Mouse (Mus musculus) lung, embryonic 14.5 days (tissue): Measurements from ENCODE around the gene Gbf1. TPM values are rescaled to one million over a fixed set of nuclear protein-coding genes. Genes with fewer than 3 reads are reported as not detected.
A peak's percentile ranks its signal among the peaks of the same experiment; 100 is the strongest.

ENCODE experiments used
- ATAC-seq: fragments of 200-750 bp; cut with Nextera tagmentation; 2 replicates; pipeline ENCODE4 v1.8.0; 2017; ENCODE audit warnings: mild to moderate bottlenecking, moderate TSS enrichment, moderate library complexity; ENCODE audit not compliant: insufficient read depth
- DNase-seq: peaks from one replicate; pipeline ENCODE4 v3.0.0-alpha.2; 2015
- H3K27ac ChIP-seq: fragments of 300-500 bp; sonication (generic); 2 replicates; pipeline ENCODE4 v1.5.1; 2014; ENCODE audit warnings: low read depth, mild to moderate bottlenecking, moderate library complexity
- H3K27me3 ChIP-seq: fragments of 300-500 bp; sonication (generic); 2 replicates; pipeline ENCODE4 v1.6.1; 2014; ENCODE audit warnings: low read length, control low read depth; ENCODE audit not compliant: insufficient read depth
- H3K36me3 ChIP-seq: fragments of 300-500 bp; sonication (generic); 2 replicates; pipeline ENCODE4 v1.6.1; 2014; ENCODE audit warnings: control low read depth; ENCODE audit not compliant: insufficient read depth
- H3K4me1 ChIP-seq: fragments of 300-500 bp; sonication (generic); 2 replicates; pipeline ENCODE4 v1.6.1; 2014; ENCODE audit warnings: antibody characterized with exemption, control low read depth; ENCODE audit not compliant: insufficient read depth
- H3K4me2 ChIP-seq: fragments of 300-500 bp; sonication (generic); 2 replicates; pipeline ENCODE4 v1.6.1; 2014; ENCODE audit warnings: mild to moderate bottlenecking
- H3K4me3 ChIP-seq: fragments of 300-500 bp; sonication (generic); 2 replicates; pipeline ENCODE4 v1.5.1; 2014; ENCODE audit warnings: low read depth, low read length
- H3K9ac ChIP-seq: fragments of 300-500 bp; sonication (generic); 2 replicates; pipeline ENCODE4 v1.6.1; 2014
- H3K9me3 ChIP-seq: fragments of 300-500 bp; sonication (generic); 2 replicates; pipeline ENCODE4 v1.6.1; 2016; ENCODE audit warnings: low read depth, low read length, control low read depth
- CTCF ChIP-seq: IDR thresholded peaks from 2 replicates; pipeline ENCODE4 v1.5.1; 2016; ENCODE audit warnings: antibody characterized with exemption, low read depth
- WGBS: fragments of 180-500 bp; shearing (Covaris S2); extraction: QIAGEN DNeasy Blood & Tissue Kit; methylation state at CpG from one replicate; pipeline ENCODE4 v1.1.7; 2014; 5-methylcytosine and 5-hydroxymethylcytosine counted together
- polyA plus RNA-seq: library from polyadenylated mRNA; unstranded; fragments of >200 nt; fragmentation: Nextera tagmentation; extraction: Ambion mirVana; gene quantifications from 2 replicates; pipeline ENCODE4 v1.2.1, GENCODE M21; 2014

Gene Gbf1
- polyA plus RNA-seq, 1 experiment from 2014 or later = 66.4 TPM

DNA sequence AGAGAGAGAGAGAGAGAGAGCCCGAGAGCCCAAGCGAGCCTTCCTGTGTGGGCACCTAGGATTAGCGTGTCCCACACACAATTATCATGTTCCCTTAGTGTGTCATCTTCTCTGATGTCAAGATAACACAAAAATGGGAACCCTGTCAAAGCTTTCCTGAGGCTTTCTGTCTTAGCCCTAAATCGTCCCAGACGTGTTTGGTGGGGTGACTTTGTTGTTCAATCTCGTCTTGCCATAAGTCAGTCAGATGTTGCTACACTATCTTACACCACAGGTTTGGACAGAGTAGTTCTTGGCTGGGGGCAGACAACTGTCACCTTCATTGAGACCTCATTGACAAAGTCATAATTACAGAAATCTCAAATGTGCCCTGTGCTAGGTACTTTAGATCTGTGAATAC, 19.7 kb upstream of the Gbf1 start:
- Histone ChIP-seq H3K4me2 (no peak overlapping the region), H3K36me3 (no peaks in the 10 kb centered on the region), H3K9ac (no peak overlapping the region), H3K4me3 (no peak overlapping the region), H3K27me3 (peaks cover 65% of the 10 kb centered on the region), H3K9me3 (no peaks in the 10 kb centered on the region), H3K27ac (no peak overlapping the region), H3K4me1 (peaks cover 8% of the 10 kb centered on the region; the same call in 1 of the 2 replicates)
- DNase-seq (no peak), ATAC-seq (no peak)
- WGBS = 45% methylated on average over 6 of the region's 6 CpGs
- TF ChIP-seq CTCF = no peak

DNA sequence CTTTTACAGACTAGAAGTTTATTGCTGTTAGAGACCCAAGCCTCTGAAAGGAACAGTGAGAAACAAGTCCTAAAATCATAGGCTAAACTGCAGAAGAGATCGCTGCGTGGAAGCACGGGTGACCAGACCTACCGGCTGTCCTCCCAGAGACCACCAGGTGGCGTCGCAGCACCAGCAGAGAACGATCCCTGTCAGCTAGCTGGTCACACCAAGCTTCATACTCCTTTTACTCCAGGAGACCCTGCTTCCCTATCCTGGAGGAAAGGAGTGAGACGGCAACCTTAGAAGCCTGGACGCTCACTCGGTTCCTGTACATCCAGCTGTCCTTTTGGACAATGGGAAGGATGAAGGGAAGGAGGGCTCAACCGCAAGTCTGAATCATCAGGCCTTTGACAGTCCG, 17.0 kb upstream of the Gbf1 start:
- Histone ChIP-seq H3K9ac (no peak overlapping the region), H3K4me2 (peak overlapping the region; percentile 100), H3K4me1 (peaks cover 8% of the 10 kb centered on the region; the same call in 1 of the 2 replicates), H3K27ac (no peak overlapping the region), H3K27me3 (peaks cover 76% of the 10 kb centered on the region), H3K4me3 (peak overlapping the region; percentile 56), H3K36me3 (no peaks in the 10 kb centered on the region), H3K9me3 (no peaks in the 10 kb centered on the region)
- peak; percentile 99 for TF ChIP-seq CTCF
- DNase-seq (peak; percentile 96), ATAC-seq (peak; percentile 61)
- under 1% methylated on average over 12 of the region's 12 CpGs for WGBS

DNA sequence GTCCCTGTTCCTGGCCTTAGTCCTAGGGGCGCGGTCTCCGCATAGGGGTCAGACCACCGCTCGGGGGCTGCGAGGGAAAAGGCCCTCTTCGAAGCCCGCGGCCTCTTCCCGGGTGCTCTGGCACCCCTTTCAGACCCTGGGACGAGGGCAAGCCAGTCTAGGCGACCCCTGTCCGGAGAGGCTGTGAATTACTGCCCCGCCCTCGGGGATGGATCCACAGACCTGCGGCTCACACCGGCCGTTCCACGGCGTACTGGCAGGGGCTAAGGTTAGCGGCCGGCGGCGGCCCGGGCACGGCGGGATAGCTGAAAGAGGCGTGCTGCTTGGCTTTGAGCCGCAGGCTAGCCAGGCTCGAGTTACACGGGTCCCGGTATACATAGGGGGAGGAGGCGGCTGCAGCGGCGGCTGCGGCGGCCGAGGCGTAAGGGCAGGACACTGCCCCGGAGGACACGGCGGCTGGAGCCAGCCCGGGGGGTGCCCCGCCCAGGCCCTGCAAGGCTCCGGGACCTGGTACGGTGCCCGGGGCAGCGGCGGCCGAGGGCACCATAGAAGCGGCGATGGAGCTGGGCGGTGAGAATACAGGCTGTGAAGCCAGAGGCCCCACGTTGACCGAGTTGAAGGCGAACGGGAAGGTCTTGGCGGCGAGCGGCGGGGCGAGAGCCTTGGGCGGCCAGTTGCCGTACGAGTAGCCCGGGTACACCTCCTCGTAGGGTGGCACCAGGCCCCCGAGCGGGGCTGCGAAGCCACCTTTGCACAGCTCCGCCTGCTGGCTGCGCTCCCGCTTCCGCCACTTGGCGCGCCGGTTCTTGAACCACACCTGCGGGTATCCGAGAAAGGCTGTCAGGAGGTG, 16.3 kb upstream of the Gbf1 start:
- ATAC-seq (peak; percentile 67), DNase-seq (peak; percentile 70)
- WGBS = under 1% methylated on average over 77 of the region's 79 CpGs
- H3K4me2 ChIP-seq = peak overlapping the region; percentile 100
- no peaks in the 10 kb centered on the region for H3K9me3 ChIP-seq
- H3K27me3 ChIP-seq = peaks cover 73% of the 10 kb centered on the region
- peak overlapping the region; percentile 56 for H3K4me3 ChIP-seq
- no peaks in the 10 kb centered on the region for H3K36me3 ChIP-seq
- peaks cover 12% of the 10 kb centered on the region for H3K4me1 ChIP-seq
- peak overlapping the region; percentile 44 for H3K9ac ChIP-seq
- TF ChIP-seq CTCF = peak; percentile 56
- H3K27ac ChIP-seq = no peak overlapping the region

DNA sequence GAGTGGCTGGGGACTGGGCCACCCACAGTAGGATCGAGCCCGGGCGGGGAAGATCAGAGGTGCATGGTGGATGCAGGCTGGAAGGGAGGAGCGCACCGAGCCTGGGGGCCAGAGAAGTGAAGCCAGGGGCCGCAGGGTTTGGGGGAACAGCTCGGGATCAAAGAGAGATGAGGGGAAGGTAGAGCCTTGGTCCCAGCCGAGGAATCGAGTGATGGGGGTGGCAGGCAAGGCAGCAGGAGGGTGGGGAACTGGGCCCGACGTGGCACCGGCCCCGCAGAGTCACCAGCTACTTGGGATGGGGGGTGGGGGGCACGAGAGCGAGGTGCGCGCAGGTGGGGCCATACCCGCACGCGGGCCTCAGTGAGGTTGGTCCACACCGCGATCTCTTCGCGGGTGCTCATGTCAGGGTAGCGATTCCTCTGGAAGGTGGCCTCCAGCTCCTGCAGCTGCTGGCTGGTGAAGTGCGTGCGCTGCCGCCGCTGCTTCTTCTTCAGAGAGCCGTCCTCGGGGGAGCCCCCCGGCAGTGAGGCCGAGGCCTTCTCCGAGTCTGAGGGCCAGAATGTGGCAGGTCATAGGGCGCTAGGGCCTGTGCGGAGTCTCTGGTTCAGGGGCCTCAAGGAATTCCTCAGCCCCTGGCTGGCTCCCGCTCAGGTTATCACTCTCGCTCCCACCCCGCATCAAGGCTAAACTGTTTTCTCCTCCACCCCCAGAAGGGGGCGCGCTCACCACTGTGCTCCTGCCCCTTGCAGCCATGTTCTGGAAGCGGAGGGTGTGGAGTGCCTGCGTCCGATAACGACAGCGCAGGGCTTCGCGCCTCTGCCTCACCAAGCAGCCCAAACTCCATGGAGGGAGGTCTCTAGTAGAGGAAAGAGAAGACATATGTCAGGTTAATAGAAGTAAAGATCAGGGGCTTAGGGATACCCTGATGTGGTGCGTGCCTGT, 15.4 kb upstream of the Gbf1 start:
- H3K27ac ChIP-seq = no peak overlapping the region
- peak overlapping the region; percentile 100 for H3K4me2 ChIP-seq
- H3K4me1 ChIP-seq = peaks cover 16% of the 10 kb centered on the region
- TF ChIP-seq CTCF = peak; percentile 86
- DNase-seq (peak; percentile 78), ATAC-seq (peak; percentile 23; the same call in 1 of the 2 replicates)
- WGBS = 3% methylated on average over 49 of the region's 49 CpGs
- no peaks in the 10 kb centered on the region for H3K36me3 ChIP-seq
- H3K9ac ChIP-seq = peak overlapping the region; percentile 44; the same call in 1 of the 2 replicates
- H3K4me3 ChIP-seq = peak overlapping the region; percentile 56
- H3K9me3 ChIP-seq = no peaks in the 10 kb centered on the region
- H3K27me3 ChIP-seq = peaks cover 69% of the 10 kb centered on the region

DNA sequence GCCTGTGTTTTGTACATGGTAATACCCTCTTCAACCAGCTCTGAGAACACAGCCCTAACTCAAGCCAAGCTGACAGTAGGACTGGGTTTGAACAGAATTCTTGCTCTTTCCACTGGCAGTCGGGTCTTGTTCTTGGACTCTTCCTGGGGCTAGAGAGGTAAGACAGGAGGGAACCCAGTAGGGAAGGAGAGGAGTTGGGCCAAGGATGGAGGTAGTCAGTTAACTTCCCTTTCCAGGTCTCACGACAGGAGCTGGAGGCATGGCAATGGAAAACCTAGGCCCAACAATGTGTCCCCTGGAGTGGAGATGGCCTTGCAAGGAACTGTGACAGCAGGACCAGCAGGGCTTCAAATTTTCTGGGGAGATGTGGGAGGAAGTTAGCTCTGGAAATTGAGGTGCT, 12.0 kb upstream of the Gbf1 start:
- Histone ChIP-seq H3K4me2 (no peak overlapping the region), H3K27me3 (peaks cover 55% of the 10 kb centered on the region), H3K9ac (no peak overlapping the region), H3K4me1 (peaks cover 16% of the 10 kb centered on the region), H3K36me3 (no peaks in the 10 kb centered on the region), H3K27ac (no peak overlapping the region), H3K4me3 (no peak overlapping the region), H3K9me3 (no peaks in the 10 kb centered on the region)
- no peak for TF ChIP-seq CTCF
- ATAC-seq (no peak), DNase-seq (no peak)
- WGBS = 70% methylated on average over 2 of the region's 2 CpGs

DNA sequence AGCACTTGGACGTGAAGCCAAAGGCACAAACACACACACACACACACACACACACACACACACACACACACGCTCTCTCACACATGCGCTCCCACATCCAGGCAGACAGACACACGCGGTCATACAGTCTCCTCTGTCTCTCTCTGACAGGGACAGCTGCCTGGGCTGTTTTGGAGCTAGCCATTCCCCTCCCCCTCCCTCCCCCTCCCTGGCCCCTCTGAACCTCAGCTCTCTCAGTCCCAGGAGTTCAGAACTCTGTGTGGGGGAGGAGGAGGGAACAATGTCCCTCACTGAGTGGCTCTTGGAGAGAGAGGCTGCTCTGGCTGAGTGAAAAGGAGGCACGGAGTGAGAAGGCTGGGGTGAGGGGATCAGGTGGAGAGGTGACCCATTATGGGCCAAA, 11.2 kb upstream of the Gbf1 start:
- H3K4me1 ChIP-seq = peaks cover 16% of the 10 kb centered on the region
- H3K27ac ChIP-seq = no peak overlapping the region
- H3K9me3 ChIP-seq = no peaks in the 10 kb centered on the region
- 10% methylated on average over 6 of the region's 6 CpGs for WGBS
- no peak for TF ChIP-seq CTCF
- ATAC-seq (peak; percentile 45), DNase-seq (peak; percentile 48)
- H3K4me3 ChIP-seq = no peak overlapping the region
- no peaks in the 10 kb centered on the region for H3K36me3 ChIP-seq
- no peak overlapping the region for H3K4me2 ChIP-seq
- H3K27me3 ChIP-seq = peaks cover 55% of the 10 kb centered on the region
- H3K9ac ChIP-seq = 0 out of 2 replicates have a peak overlapping the region, but pooled peaks have one; percentile 6
